Mouse (Mus musculus) spleen, postnatal 36 days (tissue): ENCODE measurements around the gene Rnf121.
A peak's percentile ranks its signal among the peaks of the same experiment; 100 is the strongest.

Experiments used
- DNase-seq, 2 experiments: peaks; one replicate each; pipeline ENCODE4 v3.0.0; 2022; ENCODE audit warnings: low spot score in 2 of 2, mixed read lengths in 1 of 2

Rnf121 gene

GRCm38 (mm10) chr7:101999461-102000151 is 65.7 kb downstream of the Rnf121 start:
- no peak for DNase-seq

GRCm38 (mm10) chr7:101998194-101998927 is 66.9 kb downstream of the Rnf121 start:
- peak; percentile 67 for DNase-seq

- DNase-seq, result peak in 1 of 2 experiments; percentile 21
These were observed 71.0 kb downstream of the Rnf121 start for GRCm38 (mm10) chr7:101994241-101994640.

GRCm38 (mm10) chr7:101985081-101985480 is 80.2 kb downstream of the Rnf121 start:
- DNase-seq, result no peak

- DNase-seq, result no peak
These were observed 82.5 kb downstream of the Rnf121 start for GRCm38 (mm10) chr7:101982735-101983134.

GRCm38 (mm10) chr7:101974505-101974904 is 90.8 kb downstream of the Rnf121 start:
- DNase-seq, result no peak

- DNase-seq, result no peak
These were observed 91.5 kb downstream of the Rnf121 start for GRCm38 (mm10) chr7:101973730-101974129.

- no peak for DNase-seq
These were observed 93.5 kb downstream of the Rnf121 start for GRCm38 (mm10) chr7:101971721-101972120.

GRCm38 (mm10) chr7:101970821-101971461 is 94.3 kb downstream of the Rnf121 start:
- peak; percentile 58 to 65 for DNase-seq

- peak; percentile 85 to 87 for DNase-seq
These were observed 94.9 kb downstream of the Rnf121 start for GRCm38 (mm10) chr7:101970429-101970775.

- peak; percentile 78 to 84 for DNase-seq
These were observed 95.4 kb downstream of the Rnf121 start for GRCm38 (mm10) chr7:101969694-101970428.
